Mouse (Mus musculus) monocyte, adult 5-6 weeks (primary cell): ENCODE data around the gene Flnc. TPM values are rescaled to one million over a fixed set of nuclear protein-coding genes. Genes with fewer than 3 reads are reported as not detected.

Experiments
- total RNA-seq: library from RNA; stranded (forward); fragments of 200-1000, 200-491, 200-594 nt; gene quantifications from 3 replicates; pipeline ENCODE4 v1.2.3, GENCODE M21; 2017

The Flnc gene
- total RNA-seq, 1 experiment from 2014 or later = not detected

Other genes with a start within 250 kb of the Flnc start
- 16.4 to 27.6 TPM (median 22.7 TPM) in 3 replicates for gene Impdh1, start 216.9 kb upstream of the Flnc start, total RNA-seq
- gene Hilpda, start 160.8 kb upstream of the Flnc start, total RNA-seq = 7.6 to 8.9 TPM (median 8.5 TPM) in 3 replicates
- 1.9 TPM in 1 of 3 replicates, not detected in the others for gene Fam71f2, start 153.7 kb upstream of the Flnc start, total RNA-seq
- not detected in 3 replicates for gene Fam71f1, start 114.1 kb upstream of the Flnc start, total RNA-seq
- 134 to 144 TPM (median 142 TPM) in 3 replicates for gene Calu, start 85.2 kb upstream of the Flnc start, total RNA-seq
- not detected in 3 replicates for gene Opn1sw, start 44.8 kb upstream of the Flnc start, total RNA-seq
- 0.49 to 0.96 TPM (median 0.67 TPM) in 3 replicates for gene Ccdc136, start 36.9 kb upstream of the Flnc start, total RNA-seq
- gene Atp6v1f, start 34.5 kb downstream of the Flnc start, total RNA-seq = 216 to 361 TPM (median 337 TPM) in 3 replicates
- 0.78 TPM in 1 of 3 replicates, not detected in the others for gene Atp6v1fnb, start 38.2 kb downstream of the Flnc start, total RNA-seq
- gene Kcp, start 74.7 kb downstream of the Flnc start, total RNA-seq = not detected in 3 replicates
- gene Irf5, start 93.4 kb downstream of the Flnc start, total RNA-seq = 195 to 268 TPM (median 261 TPM) in 3 replicates
- 62.4 to 105 TPM (median 76.9 TPM) in 3 replicates for gene Tnpo3, start 176.6 kb downstream of the Flnc start, total RNA-seq